Mouse (Mus musculus) neural tube, embryonic 11.5 days (tissue): ENCODE data around the gene Hdgf. TPM values are rescaled to one million over a fixed set of nuclear protein-coding genes. Genes with fewer than 3 reads are reported as not detected.
A peak's percentile ranks its signal among the peaks of the same experiment; 100 is the strongest.

ENCODE experiments used
- ATAC-seq: fragments of 200-750 bp; cut with Nextera tagmentation; 2 replicates; pipeline ENCODE4 v1.8.0; 2017; ENCODE audit warnings: moderate number of reproducible peaks, mild to moderate bottlenecking, moderate TSS enrichment, moderate library complexity; ENCODE audit not compliant: insufficient read depth, low FRiP score, low TSS enrichment
- DNase-seq: peaks from one replicate; pipeline ENCODE4 v3.0.0-alpha.2; 2015; ENCODE audit warnings: low spot score
- H3K27ac ChIP-seq: fragments of 300-500 bp; sonication (generic); 2 replicates; pipeline ENCODE4 v1.5.1; 2014; ENCODE audit warnings: low read depth, mild to moderate bottlenecking, low read length
- H3K27me3 ChIP-seq: fragments of 300-500 bp; sonication (generic); 2 replicates; pipeline ENCODE4 v1.6.1; 2014; ENCODE audit warnings: mild to moderate bottlenecking, low read length, mixed read lengths; ENCODE audit not compliant: control insufficient read depth, insufficient read depth
- H3K36me3 ChIP-seq: fragments of 300-500 bp; sonication (generic); 2 replicates; pipeline ENCODE4 v1.6.1; 2014; ENCODE audit warnings: mild to moderate bottlenecking, low read length, moderate library complexity, mixed read lengths; ENCODE audit not compliant: control insufficient read depth, insufficient read depth
- H3K4me1 ChIP-seq: fragments of 300-500 bp; sonication (generic); 2 replicates; pipeline ENCODE4 v1.6.1; 2014; ENCODE audit warnings: low read length, mixed read lengths; ENCODE audit not compliant: control insufficient read depth, insufficient read depth
- H3K4me2 ChIP-seq: fragments of 300-500 bp; sonication (generic); 2 replicates; pipeline ENCODE4 v1.6.1; 2014; ENCODE audit warnings: low read depth, mild to moderate bottlenecking, moderate library complexity
- H3K4me3 ChIP-seq: fragments of 300-500 bp; sonication (generic); 2 replicates; pipeline ENCODE4 v1.5.1; 2014; ENCODE audit warnings: low read depth, low read length
- H3K9ac ChIP-seq: fragments of 300-500 bp; sonication (generic); 2 replicates; pipeline ENCODE4 v1.6.1; 2014; ENCODE audit warnings: mild to moderate bottlenecking, low read length
- H3K9me3 ChIP-seq: fragments of 300-500 bp; sonication (generic); 2 replicates; pipeline ENCODE4 v1.6.1; 2016; ENCODE audit warnings: low read length; ENCODE audit not compliant: control insufficient read depth
- WGBS: fragments of 180-500 bp; shearing (Covaris S2); extraction: QIAGEN DNeasy Blood & Tissue Kit; methylation state at CpG from one replicate; pipeline ENCODE4 v1.1.7; 2014; 5-methylcytosine and 5-hydroxymethylcytosine counted together
- polyA plus RNA-seq: library from polyadenylated mRNA; unstranded; fragments of >200 nt; fragmentation: Nextera tagmentation; extraction: Ambion mirVana; gene quantifications from 2 replicates; pipeline ENCODE4 v1.2.1, GENCODE M21; 2014

Hdgf gene
- polyA plus RNA-seq, 1 experiment from 2014 or later, result 256 TPM

GRCm38 (mm10) chr3:87960586-87961191 lies 54.6 kb downstream of the Hdgf start:
- peaks cover 29% of the 10 kb centered on the region for H3K4me1 ChIP-seq

More at GRCm38 (mm10) chr3:87960586-87961191, 54.6 kb downstream of the Hdgf start:
- Histone ChIP-seq H3K9me3 (no peaks in the 10 kb centered on the region), H3K9ac (peak overlapping the region; percentile 75), H3K4me3 (peak overlapping the region; percentile 37), H3K27ac (peak overlapping the region; percentile 96), H3K27me3 (no peaks in the 10 kb centered on the region), H3K36me3 (no peaks in the 10 kb centered on the region), H3K4me2 (peak overlapping the region; percentile 77)
- ATAC-seq (peak; percentile 94), DNase-seq (peak; percentile 97)
- under 1% methylated on average over 27 of the region's 27 CpGs for WGBS

Other genes starting within 250 kb of the Hdgf start
- gene Lrrc71, start 157.7 kb upstream of the Hdgf start, polyA plus RNA-seq, result 0.24 and 0.31 TPM in 2 replicates
- 18.3 and 20.4 TPM in 2 replicates for gene Ntrk1, start 111.2 kb upstream of the Hdgf start, polyA plus RNA-seq
- gene Insrr, start 109.4 kb upstream of the Hdgf start, polyA plus RNA-seq, result 0.45 and 0.87 TPM in 2 replicates
- gene Pear1, start 82.0 kb upstream of the Hdgf start, polyA plus RNA-seq, result 9.2 and 10.2 TPM in 2 replicates
- not detected in 2 replicates for gene Sh2d2a, start 59.6 kb upstream of the Hdgf start, polyA plus RNA-seq
- gene Prcc, start 20.7 kb upstream of the Hdgf start, polyA plus RNA-seq, result 17.8 and 20.3 TPM in 2 replicates
- 76.1 and 79.2 TPM in 2 replicates for gene Mrpl24, start 13.2 kb downstream of the Hdgf start, polyA plus RNA-seq
- 52.3 and 53.9 TPM in 2 replicates for gene Isg20l2, start 24.0 kb downstream of the Hdgf start, polyA plus RNA-seq
- 14.5 and 16.9 TPM in 2 replicates for gene Rrnad1, start 24.4 kb downstream of the Hdgf start, polyA plus RNA-seq
- 565 and 607 TPM in 2 replicates for gene Crabp2, start 42.3 kb downstream of the Hdgf start, polyA plus RNA-seq
- 59.5 and 60.2 TPM in 2 replicates for gene Nes, start 64.8 kb downstream of the Hdgf start, polyA plus RNA-seq
- 0.31 and 0.72 TPM in 2 replicates for gene Bcan, start 93.9 kb downstream of the Hdgf start, polyA plus RNA-seq
- gene Hapln2, start 121.3 kb downstream of the Hdgf start, polyA plus RNA-seq, result 0.14 TPM in 1 of 2 replicates, not detected in the other
- gene Gpatch4, start 136.8 kb downstream of the Hdgf start, polyA plus RNA-seq, result 32.5 and 34.2 TPM in 2 replicates
- 127 and 131 TPM in 2 replicates for gene Naxe, start 152.2 kb downstream of the Hdgf start, polyA plus RNA-seq
- gene Ttc24, start 172.0 kb downstream of the Hdgf start, polyA plus RNA-seq, result not detected in 2 replicates
- 15.9 and 17.8 TPM in 2 replicates for gene Iqgap3, start 175.7 kb downstream of the Hdgf start, polyA plus RNA-seq
- gene Mef2d, start 236.1 kb downstream of the Hdgf start, polyA plus RNA-seq, result 16.6 and 18.1 TPM in 2 replicates